Mouse (Mus musculus): ENCODE measurements around the gene Hoxd1. TPM values are rescaled to one million over a fixed set of nuclear protein-coding genes. Genes with fewer than 3 reads are reported as not detected.

Hoxd1 gene
- not detected in 2 replicates for polyA plus RNA-seq (2012; rRNA removed)

- Histone ChIP-seq H3K4me1 (ENCODE audit: control insufficient read depth, insufficient read depth, insufficient read length) (peaks cover 7% of the 10 kb centered on the region; the same call in 1 of the 2 replicates), H3K4me3 (ENCODE audit: extremely low read depth, insufficient read depth, insufficient read length) (no peak within 1 kb of the TSS), H3K27ac (ENCODE audit: insufficient read depth, low read length) (no peak within 1 kb of the TSS), H3K27me3 (ENCODE audit: control insufficient read depth, insufficient read depth, low read length) (peaks cover 14% of the 10 kb centered on the region), H3K36me3 (ENCODE audit: control insufficient read depth, insufficient read depth, low read length) (no peaks in the 10 kb centered on the region)
- DNase-seq (ENCODE audit: low read depth in 1 of 2, low spot score in 2 of 2) = no peak
- TF ChIP-seq POLR2A (IDR thresholded peaks at IDR 0.05; ENCODE audit: low read depth, low read length) = no peak
- no peak for TF ChIP-seq CTCF (IDR thresholded peaks at IDR 0.05; ENCODE audit: extremely low read depth, insufficient read depth, insufficient read length, insufficient replicate concordance)
- WGBS = 6% methylated on average over 56 of the region's 61 CpGs
Measured at GRCm38 (mm10) chr2:74762522-74763244, at the start of gene Hoxd1. Gene Hoxd1, plus strand, starts transcription at chr2:74762980.

- Histone ChIP-seq H3K4me3 (ENCODE audit: extremely low read depth, insufficient read depth, insufficient read length) (no peak overlapping the region), H3K27me3 (ENCODE audit: control insufficient read depth, insufficient read depth, low read length) (peaks cover 20% of the 10 kb centered on the region), H3K36me3 (ENCODE audit: control insufficient read depth, insufficient read depth, low read length) (no peaks in the 10 kb centered on the region), H3K27ac (ENCODE audit: insufficient read depth, low read length) (no peak overlapping the region), H3K4me1 (ENCODE audit: control insufficient read depth, insufficient read depth, insufficient read length) (peaks cover 4% of the 10 kb centered on the region; the same call in 1 of the 2 replicates)
- 26% methylated on average over 19 of the region's 19 CpGs for WGBS
- no peak for DNase-seq (ENCODE audit: low read depth in 1 of 2, low spot score in 2 of 2)
- no peak for TF ChIP-seq POLR2A (IDR thresholded peaks at IDR 0.05; ENCODE audit: low read depth, low read length)
- TF ChIP-seq CTCF (IDR thresholded peaks at IDR 0.05; ENCODE audit: extremely low read depth, insufficient read depth, insufficient read length, insufficient replicate concordance) = no peak
Measured at GRCm38 (mm10) chr2:74713239-74714150, 49.3 kb upstream of the Hoxd1 start.

GRCm38 (mm10) chr2:74714156-74714789 is 48.5 kb upstream of the Hoxd1 start:
- peaks cover 4% of the 10 kb centered on the region; the same call in 1 of the 2 replicates for H3K4me1 ChIP-seq (ENCODE audit: control insufficient read depth, insufficient read depth, insufficient read length)
- H3K4me3 ChIP-seq (ENCODE audit: extremely low read depth, insufficient read depth, insufficient read length) = no peak overlapping the region
- no peak for TF ChIP-seq POLR2A (IDR thresholded peaks at IDR 0.05; ENCODE audit: low read depth, low read length)
- no peak for TF ChIP-seq CTCF (IDR thresholded peaks at IDR 0.05; ENCODE audit: extremely low read depth, insufficient read depth, insufficient read length, insufficient replicate concordance)
- DNase-seq (ENCODE audit: low read depth in 1 of 2, low spot score in 2 of 2) = no peak
- WGBS = 14% methylated on average over 18 of the region's 18 CpGs
- H3K27ac ChIP-seq (ENCODE audit: insufficient read depth, low read length) = no peak overlapping the region
- peaks cover 20% of the 10 kb centered on the region for H3K27me3 ChIP-seq (ENCODE audit: control insufficient read depth, insufficient read depth, low read length)
- no peaks in the 10 kb centered on the region for H3K36me3 ChIP-seq (ENCODE audit: control insufficient read depth, insufficient read depth, low read length)

- peaks cover 4% of the 10 kb centered on the region; the same call in 1 of the 2 replicates for H3K4me1 ChIP-seq (ENCODE audit: control insufficient read depth, insufficient read depth, insufficient read length)
- TF ChIP-seq POLR2A (IDR thresholded peaks at IDR 0.05; ENCODE audit: low read depth, low read length) = no peak
- no peak for TF ChIP-seq CTCF (IDR thresholded peaks at IDR 0.05; ENCODE audit: extremely low read depth, insufficient read depth, insufficient read length, insufficient replicate concordance)
- 6% methylated on average over 14 of the region's 14 CpGs for WGBS
- no peak overlapping the region for H3K4me3 ChIP-seq (ENCODE audit: extremely low read depth, insufficient read depth, insufficient read length)
- DNase-seq (ENCODE audit: low read depth in 1 of 2, low spot score in 2 of 2) = no peak
- no peak overlapping the region for H3K27ac ChIP-seq (ENCODE audit: insufficient read depth, low read length)
- no peaks in the 10 kb centered on the region for H3K36me3 ChIP-seq (ENCODE audit: control insufficient read depth, insufficient read depth, low read length)
- peaks cover 20% of the 10 kb centered on the region for H3K27me3 ChIP-seq (ENCODE audit: control insufficient read depth, insufficient read depth, low read length)
Measured at GRCm38 (mm10) chr2:74714881-74715280, 47.9 kb upstream of the Hoxd1 start.

GRCm38 (mm10) chr2:74715504-74716241 is 47.1 kb upstream of the Hoxd1 start:
- Histone ChIP-seq H3K27me3 (ENCODE audit: control insufficient read depth, insufficient read depth, low read length) (peaks cover 20% of the 10 kb centered on the region), H3K36me3 (ENCODE audit: control insufficient read depth, insufficient read depth, low read length) (no peaks in the 10 kb centered on the region), H3K27ac (ENCODE audit: insufficient read depth, low read length) (no peak overlapping the region), H3K4me3 (ENCODE audit: extremely low read depth, insufficient read depth, insufficient read length) (no peak overlapping the region), H3K4me1 (ENCODE audit: control insufficient read depth, insufficient read depth, insufficient read length) (peaks cover 4% of the 10 kb centered on the region; the same call in 1 of the 2 replicates)
- DNase-seq (ENCODE audit: low read depth in 1 of 2, low spot score in 2 of 2) = peak; percentile 12 to 34
- TF ChIP-seq CTCF (IDR thresholded peaks at IDR 0.05; ENCODE audit: extremely low read depth, insufficient read depth, insufficient read length, insufficient replicate concordance) = peak; percentile 46; the same call in 1 of the 2 replicates
- no peak for TF ChIP-seq POLR2A (IDR thresholded peaks at IDR 0.05; ENCODE audit: low read depth, low read length)
- WGBS = 6% methylated on average over 26 of the region's 26 CpGs

- no peak for DNase-seq (ENCODE audit: low read depth in 1 of 2, low spot score in 2 of 2)
- H3K4me1 ChIP-seq (ENCODE audit: control insufficient read depth, insufficient read depth, insufficient read length) = no peaks in the 10 kb centered on the region
- H3K27ac ChIP-seq (ENCODE audit: insufficient read depth, low read length) = no peak overlapping the region
- H3K36me3 ChIP-seq (ENCODE audit: control insufficient read depth, insufficient read depth, low read length) = no peaks in the 10 kb centered on the region
- WGBS = 32% methylated on average over 2 of the region's 2 CpGs
- TF ChIP-seq CTCF (IDR thresholded peaks at IDR 0.05; ENCODE audit: extremely low read depth, insufficient read depth, insufficient read length, insufficient replicate concordance) (no peak), POLR2A (IDR thresholded peaks at IDR 0.05; ENCODE audit: low read depth, low read length) (no peak)
- H3K4me3 ChIP-seq (ENCODE audit: extremely low read depth, insufficient read depth, insufficient read length) = no peak overlapping the region
- peaks cover 5% of the 10 kb centered on the region for H3K27me3 ChIP-seq (ENCODE audit: control insufficient read depth, insufficient read depth, low read length)
Measured at GRCm38 (mm10) chr2:74720384-74720783, 42.4 kb upstream of the Hoxd1 start.
